Mouse (Mus musculus) liver, embryonic 16.5 days (tissue): ENCODE measurements around the gene Wfdc21. TPM values are rescaled to one million over a fixed set of nuclear protein-coding genes. Genes with fewer than 3 reads are reported as not detected.

Experiments used
- ATAC-seq: fragments of 200-750 bp; cut with Nextera tagmentation; 2 replicates; pipeline ENCODE4 v1.8.0; 2017; ENCODE audit warnings: low read depth, mild to moderate bottlenecking, moderate number of reproducible peaks, moderate library complexity
- H3K27ac ChIP-seq: fragments of 300-500 bp; sonication (generic); 2 replicates; pipeline ENCODE4 v1.5.1; 2014; ENCODE audit warnings: mild to moderate bottlenecking, low read length
- H3K27me3 ChIP-seq: fragments of 300-500 bp; sonication (generic); 2 replicates; pipeline ENCODE4 v1.6.1; 2014; ENCODE audit warnings: low read depth, low read length, mixed read lengths; ENCODE audit not compliant: control insufficient read depth, insufficient read depth
- H3K36me3 ChIP-seq: fragments of 300-500 bp; sonication (generic); 2 replicates; pipeline ENCODE4 v1.6.1; 2014; ENCODE audit warnings: mild to moderate bottlenecking; ENCODE audit not compliant: control insufficient read depth, insufficient read depth
- H3K4me1 ChIP-seq: fragments of 300-500 bp; sonication (generic); 2 replicates; pipeline ENCODE4 v1.6.1; 2014; ENCODE audit warnings: low read depth, low read length, mixed read lengths; ENCODE audit not compliant: control insufficient read depth
- H3K4me2 ChIP-seq: fragments of 300-500 bp; sonication (generic); 2 replicates; pipeline ENCODE4 v1.6.1; 2014; ENCODE audit warnings: low read depth, low read length, mixed read lengths
- H3K4me3 ChIP-seq: fragments of 300-500 bp; sonication (generic); 2 replicates; pipeline ENCODE4 v1.5.1; 2014; ENCODE audit warnings: low read depth, mild to moderate bottlenecking, low read length
- H3K9ac ChIP-seq: fragments of 300-500 bp; sonication (generic); 2 replicates; pipeline ENCODE4 v1.6.1; 2014; ENCODE audit warnings: low read depth, low read length
- H3K9me3 ChIP-seq: fragments of 300-500 bp; sonication (generic); replicated peaks from 2 replicates; pipeline ENCODE4 v1.6.1; 2016; ENCODE audit warnings: low read length; ENCODE audit not compliant: control insufficient read depth
- WGBS: fragments of 180-500 bp; shearing (Covaris S2); extraction: QIAGEN DNeasy Blood & Tissue Kit; methylation state at CpG from one replicate; pipeline ENCODE4 v1.1.7; 2014; ENCODE audit not compliant: insufficient replicate concordance; 5-methylcytosine and 5-hydroxymethylcytosine counted together
- polyA plus RNA-seq: library from polyadenylated mRNA; unstranded; fragments of >200 nt; fragmentation: Nextera tagmentation; extraction: Ambion mirVana; gene quantifications from 2 replicates; pipeline ENCODE4 v1.2.1, GENCODE M21; 2015

Gene Wfdc21
- polyA plus RNA-seq, 1 experiment from 2014 or later = 61.4 TPM

DNA sequence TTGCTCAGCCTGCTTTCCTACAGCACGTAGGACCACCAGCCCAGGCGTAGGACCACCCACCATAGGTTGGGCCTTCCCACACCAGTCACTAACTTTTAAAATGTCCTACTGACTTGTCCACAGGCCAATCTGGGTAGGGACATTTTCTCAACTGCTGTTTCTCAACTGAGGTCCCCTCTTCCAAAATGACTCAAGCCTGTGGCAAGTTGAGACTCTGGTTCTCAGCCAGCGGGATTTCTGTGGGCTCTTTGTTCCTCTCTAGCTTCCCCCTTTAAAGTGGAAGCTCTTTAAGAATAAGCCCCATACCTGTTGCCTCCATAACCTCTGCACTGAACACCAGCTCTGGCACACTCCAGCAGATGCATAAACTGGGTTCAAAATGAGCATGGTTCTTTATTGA lies 3.2 kb upstream of the Wfdc21 start:
- no peak for ATAC-seq
- Histone ChIP-seq H3K36me3 (no peaks in the 10 kb centered on the region), H3K4me3 (no peak overlapping the region), H3K9me3 (no peaks in the 10 kb centered on the region), H3K4me1 (peaks cover 5% of the 10 kb centered on the region), H3K4me2 (no peak overlapping the region), H3K9ac (no peak overlapping the region), H3K27me3 (no peaks in the 10 kb centered on the region), H3K27ac (peak overlapping the region; percentile 19; the same call in 1 of the 2 replicates)
- WGBS = 46% methylated on average over 3 of the region's 3 CpGs

DNA sequence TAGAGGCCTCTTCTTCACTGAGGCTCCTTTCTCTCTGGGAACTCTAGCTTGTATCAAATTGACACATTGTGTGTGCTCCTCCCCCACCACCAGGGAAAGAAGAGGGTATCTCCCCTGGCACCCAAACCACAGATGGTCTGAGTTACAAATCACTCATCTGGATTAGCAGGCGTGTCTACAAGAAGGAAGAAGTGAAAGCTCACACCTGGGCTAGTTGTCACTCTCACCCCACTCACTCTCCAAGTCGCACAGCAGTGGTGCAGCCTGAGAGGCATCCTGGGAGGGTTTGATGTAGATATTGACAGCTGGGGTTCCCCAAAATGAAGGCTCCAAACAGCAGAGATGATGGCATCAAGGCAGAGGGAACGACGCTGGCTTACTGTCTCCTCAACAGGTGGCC lies 588 bp upstream of the Wfdc21 start:
- Histone ChIP-seq H3K4me1 (peaks cover 5% of the 10 kb centered on the region), H3K9me3 (no peaks in the 10 kb centered on the region), H3K4me3 (no peak overlapping the region), H3K27ac (no peak overlapping the region; the same call in 1 of the 2 replicates), H3K9ac (no peak overlapping the region), H3K4me2 (no peak overlapping the region), H3K36me3 (no peaks in the 10 kb centered on the region), H3K27me3 (no peaks in the 10 kb centered on the region)
- 55% methylated on average over 4 of the region's 4 CpGs for WGBS
- no peak for ATAC-seq

DNA sequence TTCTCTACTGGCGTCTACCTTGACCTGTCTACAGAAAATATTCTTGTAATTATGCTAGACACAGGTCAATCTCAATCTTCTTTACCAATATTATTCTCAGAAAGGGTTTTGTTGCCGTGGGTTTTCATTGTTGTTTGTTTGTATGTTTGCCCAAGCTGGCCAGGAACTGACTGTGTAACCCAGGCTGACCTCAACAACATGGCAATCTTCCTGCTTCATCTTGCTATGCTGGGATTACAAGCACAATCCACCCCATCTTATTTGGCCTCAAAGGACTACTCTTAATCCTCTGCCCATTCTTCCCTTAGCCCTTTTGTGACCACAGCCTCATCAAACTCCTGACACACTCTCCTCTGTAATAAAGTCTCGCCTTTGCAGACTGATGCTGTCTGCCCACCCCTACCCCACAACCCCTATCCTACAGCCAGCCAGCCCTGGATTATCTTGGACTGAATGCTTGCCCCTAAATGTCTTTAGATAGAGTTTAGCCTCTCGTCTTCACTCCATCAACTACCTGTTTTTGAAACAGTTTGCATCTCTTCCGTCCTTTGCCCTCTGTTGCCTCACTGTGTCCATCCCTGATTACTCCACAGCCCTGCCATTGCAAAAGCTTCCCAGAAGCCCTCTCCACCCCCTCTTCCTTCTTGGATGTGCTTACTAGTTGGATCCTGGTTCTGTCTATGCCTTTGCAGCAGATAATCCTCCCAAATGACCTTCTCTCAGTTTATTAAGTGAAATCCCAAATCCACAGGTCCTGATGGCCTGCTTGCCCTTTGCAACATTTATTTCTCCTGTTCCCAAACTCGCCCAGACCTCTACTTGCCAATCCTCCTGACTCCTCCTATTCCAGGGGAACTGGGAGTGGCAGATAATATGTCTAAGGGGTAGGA lies 881 bp downstream of the Wfdc21 start:
- no peaks in the 10 kb centered on the region for H3K36me3 ChIP-seq
- H3K4me1 ChIP-seq = peaks cover 4% of the 10 kb centered on the region
- 33% methylated on average over 6 of the region's 6 CpGs for WGBS
- H3K27ac ChIP-seq = peak overlapping the region; percentile 52; the same call in 1 of the 2 replicates
- no peaks in the 10 kb centered on the region for H3K27me3 ChIP-seq
- no peak overlapping the region; the same call in 1 of the 2 replicates for H3K4me3 ChIP-seq
- H3K9ac ChIP-seq = no peak overlapping the region; the same call in 1 of the 2 replicates
- H3K9me3 ChIP-seq = no peaks in the 10 kb centered on the region; the same call in 1 of the 2 replicates
- ATAC-seq = peak; percentile 65
- H3K4me2 ChIP-seq = no peak overlapping the region

DNA sequence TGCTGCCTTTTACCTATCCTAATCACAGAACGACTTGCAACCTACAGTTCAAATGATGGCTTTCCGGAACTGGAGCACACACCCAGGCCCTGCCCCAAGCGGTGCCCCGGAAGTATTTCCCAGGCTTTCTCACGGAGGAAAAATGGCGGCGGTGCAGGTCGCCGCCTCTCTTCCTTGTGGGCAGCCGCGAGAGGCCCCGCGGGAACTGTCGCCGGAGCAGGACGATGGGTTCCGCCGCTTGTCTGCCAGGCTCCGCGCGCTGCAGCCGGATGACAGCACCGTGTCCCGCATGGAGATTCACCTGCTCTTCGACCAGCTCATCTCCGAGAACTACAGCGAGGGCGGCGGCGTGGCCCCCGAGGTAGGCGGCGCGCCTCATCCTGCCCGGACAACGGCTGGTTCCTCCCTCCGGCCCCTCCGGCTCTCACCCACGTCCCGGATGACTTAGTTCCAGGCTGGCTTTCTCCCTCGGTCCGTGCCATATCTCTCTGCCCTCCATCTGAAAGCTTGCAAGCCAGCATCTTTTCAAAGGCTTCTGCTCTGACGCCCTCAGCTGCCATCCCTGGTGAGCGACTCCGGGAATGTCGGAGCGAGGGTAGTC lies 6.9 kb downstream of the Wfdc21 start, which contains the start of gene Heatr6:
Heatr6 (plus strand) TSS at position 116 of the 601 bp plus-strand sequence.
- Histone ChIP-seq H3K4me3 (peak within 1 kb of the TSS; percentile 85), H3K4me1 (peaks cover 10% of the 10 kb centered on the region), H3K9me3 (no peaks in the 10 kb centered on the region; the same call in 1 of the 2 replicates), H3K27ac (peak within 1 kb of the TSS; percentile 44), H3K27me3 (no peaks in the 10 kb centered on the region), H3K9ac (peak within 1 kb of the TSS; percentile 77), H3K36me3 (peaks cover 9% of the 10 kb centered on the region), H3K4me2 (peak within 1 kb of the TSS; percentile 77)
- under 1% methylated on average over 47 of the region's 47 CpGs for WGBS
- ATAC-seq = peak; percentile 90

DNA sequence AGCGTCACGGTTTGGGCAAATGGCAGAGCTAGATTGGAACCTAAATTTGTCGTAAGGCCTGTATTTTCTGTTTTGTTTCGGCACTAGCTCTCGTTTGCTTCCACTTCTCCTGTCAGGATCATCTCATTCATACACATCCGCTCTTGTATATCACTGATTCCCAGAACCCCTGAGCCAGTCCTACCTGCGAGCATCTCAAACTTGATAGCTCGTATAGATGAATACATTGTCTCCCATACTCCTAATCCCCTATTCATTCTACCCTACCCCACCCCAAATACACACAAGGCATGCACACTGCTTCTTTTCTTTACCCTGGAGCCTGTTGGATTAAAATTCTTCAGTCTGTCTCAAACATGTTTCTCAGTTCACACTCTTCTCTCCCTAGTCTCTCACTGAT lies 7.5 kb downstream of the Wfdc21 start:
- Histone ChIP-seq H3K27ac (peak overlapping the region; percentile 44), H3K4me3 (peak overlapping the region; percentile 85), H3K4me2 (peak overlapping the region; percentile 77), H3K4me1 (peaks cover 10% of the 10 kb centered on the region), H3K9me3 (no peaks in the 10 kb centered on the region; the same call in 1 of the 2 replicates), H3K36me3 (peaks cover 9% of the 10 kb centered on the region), H3K27me3 (no peaks in the 10 kb centered on the region), H3K9ac (peak overlapping the region; percentile 77)
- ATAC-seq = no peak
- 5% methylated on average over 8 of the region's 8 CpGs for WGBS

DNA sequence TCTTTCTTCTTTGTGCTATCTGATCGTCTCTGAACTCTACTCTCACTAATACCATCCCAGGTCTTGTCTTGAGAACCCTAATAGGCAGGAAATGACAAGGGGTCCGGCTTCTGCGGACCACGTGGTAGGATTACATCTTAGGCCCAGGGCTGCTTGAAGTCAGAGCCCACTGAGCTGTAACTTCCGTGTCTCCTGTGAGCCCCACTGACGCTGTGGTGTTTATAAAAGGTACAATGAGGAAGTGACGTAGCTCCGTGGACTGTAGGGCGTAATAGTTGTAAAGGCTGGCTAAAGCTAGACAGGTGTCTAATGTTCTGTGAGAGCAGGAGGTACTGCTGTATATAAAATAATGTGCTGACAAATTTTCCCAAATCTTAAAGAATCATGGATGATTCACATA lies 20.6 kb downstream of the Wfdc21 start:
- Histone ChIP-seq H3K36me3 (peaks cover 37% of the 10 kb centered on the region), H3K27ac (no peak overlapping the region), H3K9me3 (no peaks in the 10 kb centered on the region), H3K27me3 (no peaks in the 10 kb centered on the region), H3K9ac (no peak overlapping the region), H3K4me1 (no peaks in the 10 kb centered on the region), H3K4me3 (no peak overlapping the region), H3K4me2 (no peak overlapping the region)
- WGBS = 71% methylated on average over 9 of the region's 9 CpGs
- ATAC-seq = no peak

DNA sequence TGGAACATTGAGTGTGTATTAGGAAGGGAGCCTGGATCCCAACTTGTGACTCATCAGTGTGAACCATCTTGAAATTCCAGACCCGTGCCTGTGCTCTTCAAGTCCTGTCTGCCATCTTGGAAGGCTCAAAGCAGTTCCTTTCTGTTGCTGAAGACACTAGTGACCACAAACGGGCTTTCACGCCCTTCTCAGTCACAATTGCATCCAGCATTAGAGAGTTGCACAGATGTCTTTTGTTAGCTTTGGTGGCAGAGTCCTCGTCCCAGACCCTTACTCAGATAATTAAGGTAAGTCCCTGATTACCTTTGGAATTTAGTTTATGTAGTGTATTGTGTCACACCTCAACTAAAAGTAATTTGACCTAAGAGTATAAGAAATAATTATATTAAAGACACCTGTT lies 22.2 kb downstream of the Wfdc21 start:
- WGBS = 64% methylated on average over 4 of the region's 4 CpGs
- H3K9me3 ChIP-seq = no peaks in the 10 kb centered on the region
- H3K4me1 ChIP-seq = no peaks in the 10 kb centered on the region
- H3K9ac ChIP-seq = no peak overlapping the region
- no peak for ATAC-seq
- peaks cover 30% of the 10 kb centered on the region for H3K36me3 ChIP-seq
- no peak overlapping the region for H3K4me3 ChIP-seq
- no peaks in the 10 kb centered on the region for H3K27me3 ChIP-seq
- H3K4me2 ChIP-seq = no peak overlapping the region
- H3K27ac ChIP-seq = no peak overlapping the region

DNA sequence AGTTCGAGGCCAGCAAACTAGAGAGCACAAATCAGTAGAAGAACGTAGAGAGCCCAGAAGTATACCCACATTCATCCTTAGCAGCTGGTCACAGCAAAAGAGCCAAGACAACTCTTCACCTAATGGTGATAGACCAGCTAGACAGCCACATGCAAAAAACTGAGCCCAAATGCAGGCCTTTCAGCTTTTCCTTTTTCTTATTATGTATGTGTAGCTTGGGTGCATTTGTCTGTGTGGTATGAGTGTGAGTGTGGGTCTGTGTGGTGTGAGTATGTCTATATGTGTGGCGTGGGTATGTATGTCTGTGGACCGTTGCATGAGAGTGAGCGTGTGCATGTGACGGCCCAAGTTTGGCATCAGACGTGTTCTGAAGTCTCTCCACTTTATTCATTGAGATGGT lies 24.3 kb downstream of the Wfdc21 start:
- peaks cover 28% of the 10 kb centered on the region for H3K36me3 ChIP-seq

DNA sequence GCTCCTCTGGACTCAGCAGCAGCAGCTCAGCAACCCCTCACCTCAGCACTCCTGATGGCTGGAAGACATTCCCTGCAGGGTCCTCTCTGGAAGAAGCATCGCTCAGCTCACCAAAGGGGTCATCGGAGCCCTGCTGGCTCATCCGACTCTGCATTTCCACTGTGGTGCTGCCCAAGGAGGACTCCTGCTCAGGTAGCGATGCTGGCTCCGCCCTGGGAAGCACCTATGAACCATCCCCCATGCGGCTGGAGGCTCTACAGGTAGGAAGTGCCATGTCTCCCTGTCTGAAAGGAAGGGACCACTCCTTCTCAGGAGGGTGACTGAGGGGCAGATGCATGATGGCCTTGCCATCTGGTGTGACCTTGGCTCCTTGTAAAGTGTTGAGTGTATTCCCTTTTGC lies 25.6 kb downstream of the Wfdc21 start:
- Histone ChIP-seq H3K9me3 (no peaks in the 10 kb centered on the region), H3K27ac (no peak overlapping the region), H3K9ac (no peak overlapping the region), H3K4me3 (no peak overlapping the region), H3K36me3 (peaks cover 22% of the 10 kb centered on the region), H3K4me2 (no peak overlapping the region), H3K4me1 (no peaks in the 10 kb centered on the region), H3K27me3 (no peaks in the 10 kb centered on the region)
- no peak for ATAC-seq
- WGBS = 80% methylated on average over 6 of the region's 6 CpGs

More for the DNA sequence above, 24.3 kb downstream of the Wfdc21 start:
- Histone ChIP-seq H3K9me3 (no peaks in the 10 kb centered on the region), H3K4me1 (no peaks in the 10 kb centered on the region), H3K27me3 (no peaks in the 10 kb centered on the region), H3K4me3 (no peak overlapping the region), H3K27ac (no peak overlapping the region), H3K4me2 (no peak overlapping the region), H3K9ac (no peak overlapping the region)
- WGBS = 80% methylated on average over 7 of the region's 7 CpGs
- no peak for ATAC-seq
